In genomic region chr10:59773441-59774140, GRCm38 (mm10) we compare ENCODE assay signal across 16 mouse cellular contexts.
DNase-seq lines count a peak whose midpoint lies in the region; ATAC-seq lines count a peak whose summit lies in the region.
"Had no signal": no experiment of that assay in that cellular context is flagged by ENCODE, and none has a peak within 500 bp of the region (broad histone marks: within the 10 kb centered on the region; RNA-seq: fewer than 3 reads in every experiment).

No protein-coding gene starts in this region.

- ATAC-seq in neural tube, embryonic 15.5 days (ENCODE audit: low FRiP score), result peak; percentile 22; the same call in 1 of the 2 replicates
- no peak for ATAC-seq in hindbrain, embryonic 15.5 days (ENCODE audit: low FRiP score, low read depth)
- no peak for ATAC-seq in midbrain, embryonic 14.5 days (ENCODE audit: low FRiP score, low TSS enrichment)
- ATAC-seq: activated CD4-positive, CD25-positive, alpha-beta regulatory T cell, adult 4 months; intestine, postnatal 0 days had no signal

- peak; percentile 13 for DNase-seq in layer of hippocampus, adult 11-12 months (ENCODE audit: low spot score)
- DNase-seq in layer of hippocampus, postnatal 14 days (ENCODE audit: low spot score in 2 of 2), result no peak
- no peak for DNase-seq in neural tube, embryonic 10.5 days (ENCODE audit: extremely low spot score, low spot score)
- DNase-seq in midbrain, embryonic 14.5 days, result peak; percentile 59
- no peak for DNase-seq in kidney, postnatal 25 days
- DNase-seq: cerebellum, adult 11 months; kidney, postnatal 10 days; lung, adult 18-20 months; spleen, adult 18-20 months; thymus, postnatal 4 days had no signal

- H3K4me2 ChIP-seq in neural tube, embryonic 15.5 days, result no peak overlapping the region
- H3K4me2 ChIP-seq in hindbrain, embryonic 15.5 days, result no peak overlapping the region
- H3K4me2 ChIP-seq in midbrain, embryonic 14.5 days (ENCODE audit: low read length), result no peak overlapping the region

- 63% methylated on average over 13 of the region's 13 CpGs for WGBS in neural tube, embryonic 15.5 days
- 46% methylated on average over 13 of the region's 13 CpGs for WGBS in hindbrain, embryonic 15.5 days
- 25% methylated on average over 13 of the region's 13 CpGs for WGBS in midbrain, embryonic 14.5 days

- no peak overlapping the region for H3K9ac ChIP-seq in neural tube, embryonic 15.5 days (replicated peaks)
- H3K9ac ChIP-seq in hindbrain, embryonic 15.5 days, result no peak overlapping the region
- H3K9ac ChIP-seq in midbrain, embryonic 14.5 days (replicated peaks; ENCODE audit: low read length), result no peak overlapping the region

- no peak overlapping the region for H3K4me3 ChIP-seq in neural tube, embryonic 15.5 days (replicated peaks)
- H3K4me3 ChIP-seq in hindbrain, embryonic 15.5 days, result no peak overlapping the region
- H3K4me3 ChIP-seq in midbrain, embryonic 14.5 days (replicated peaks; ENCODE audit: low read depth, low read length), result no peak overlapping the region
- H3K4me3 ChIP-seq: myocyte had no signal

- peaks cover 17% of the 10 kb centered on the region for H3K4me1 ChIP-seq in neural tube, embryonic 15.5 days
- peaks cover 26% of the 10 kb centered on the region for H3K4me1 ChIP-seq in hindbrain, embryonic 15.5 days (replicated peaks)
- H3K4me1 ChIP-seq in midbrain, embryonic 14.5 days (ENCODE audit: control insufficient read depth, insufficient read depth, low read length), result peaks cover 20% of the 10 kb centered on the region

- H3K36me3 ChIP-seq in neural tube, embryonic 15.5 days, result peaks cover 7% of the 10 kb centered on the region
- 0 out of 2 replicates have a peak, but pooled peaks cover 3% of the 10 kb centered on the region for H3K36me3 ChIP-seq in hindbrain, embryonic 15.5 days
- 0 out of 2 replicates have a peak, but pooled peaks cover 3% of the 10 kb centered on the region for H3K36me3 ChIP-seq in midbrain, embryonic 14.5 days (ENCODE audit: control insufficient read depth, insufficient read depth, low read length)

- H3K27me3 ChIP-seq in neural tube, embryonic 15.5 days (replicated peaks), result no peaks in the 10 kb centered on the region
- no peaks in the 10 kb centered on the region for H3K27me3 ChIP-seq in hindbrain, embryonic 15.5 days
- H3K27me3 ChIP-seq in midbrain, embryonic 14.5 days (ENCODE audit: control insufficient read depth, insufficient read depth, low read length), result no peaks in the 10 kb centered on the region
- H3K27me3 ChIP-seq: CH12.LX had no signal

- no peaks in the 10 kb centered on the region for H3K9me3 ChIP-seq in neural tube, embryonic 15.5 days (replicated peaks)
- no peaks in the 10 kb centered on the region for H3K9me3 ChIP-seq in hindbrain, embryonic 15.5 days
- no peaks in the 10 kb centered on the region for H3K9me3 ChIP-seq in midbrain, embryonic 14.5 days (ENCODE audit: control insufficient read depth, low read length)

- no peak overlapping the region; the same call in 1 of the 2 replicates for H3K27ac ChIP-seq in neural tube, embryonic 15.5 days (replicated peaks)
- peak overlapping the region; percentile 7; the same call in 1 of the 2 replicates for H3K27ac ChIP-seq in hindbrain, embryonic 15.5 days (replicated peaks)
- no peak overlapping the region for H3K27ac ChIP-seq in midbrain, embryonic 14.5 days (replicated peaks; ENCODE audit: low read depth, low read length)

Comparison
In these comparisons a context has a peak if more than half of its experiments do, and no peak if none do; other contexts are left out.
1. DNase-seq: peak in layer of hippocampus, adult 11-12 months (single experiment) and midbrain, embryonic 14.5 days (single experiment); none in layer of hippocampus, postnatal 14 days (0 of 2), neural tube, embryonic 10.5 days (single experiment) and kidney, postnatal 25 days (0 of 2).